Mouse (Mus musculus): ENCODE measurements at regions not wholly inside any gene's neighbourhood (a gene's known extent, or its start where the extent isn't known, plus 50 kb on each side); places are given as distances from the start of the nearest gene placed in this dataset.
"Not testable (repeated sequence)": the region's sequence is repeated elsewhere in the genome, so short reads cannot be mapped to it uniquely, and the experiment has no call there.

GRCm38 (mm10) chr12:11037951-11038350, 112.9 kb downstream of the Kcns3 start:
- Histone ChIP-seq H3K36me3 (no peaks in the 10 kb centered on the region), H3K9ac (no peak overlapping the region), H3K4me3 (no peak overlapping the region), H3K4me1 (no peaks in the 10 kb centered on the region), H3K27ac (no peak overlapping the region), H3K27me3 (no peaks in the 10 kb centered on the region), H3K4me2 (no peak overlapping the region), H3K9me3 (no peaks in the 10 kb centered on the region)
- ATAC-seq (ENCODE audit: borderline replicate concordance, extremely low read depth, low FRiP score, low TSS enrichment): no peak
- WGBS: 86% methylated on average over 4 of the region's 4 CpGs

GRCm38 (mm10) chr12:11020571-11021545, 130.0 kb downstream of the Kcns3 start:
- Histone ChIP-seq H3K4me1 (peaks cover 5% of the 10 kb centered on the region; the same call in 1 of the 2 replicates), H3K9ac (no peak overlapping the region), H3K27me3 (no peaks in the 10 kb centered on the region), H3K4me2 (no peak overlapping the region), H3K4me3 (no peak overlapping the region), H3K36me3 (no peaks in the 10 kb centered on the region), H3K27ac (no peak overlapping the region), H3K9me3 (no peaks in the 10 kb centered on the region)
- 50% methylated on average over 11 of the region's 11 CpGs for WGBS
- ATAC-seq (ENCODE audit: borderline replicate concordance, extremely low read depth, low FRiP score, low TSS enrichment): peak; percentile 72; the same call in 1 of the 2 replicates

GRCm38 (mm10) chr12:11011159-11011558, 139.7 kb downstream of the Kcns3 start:
- no peaks in the 10 kb centered on the region for H3K27me3 ChIP-seq
- no peak overlapping the region for H3K4me2 ChIP-seq
- no peak for ATAC-seq (ENCODE audit: borderline replicate concordance, extremely low read depth, low FRiP score, low TSS enrichment)
- H3K27ac ChIP-seq: no peak overlapping the region
- no peak overlapping the region for H3K9ac ChIP-seq
- H3K4me1 ChIP-seq: no peaks in the 10 kb centered on the region
- no peaks in the 10 kb centered on the region for H3K9me3 ChIP-seq
- no peaks in the 10 kb centered on the region for H3K36me3 ChIP-seq
- no peak overlapping the region for H3K4me3 ChIP-seq
- WGBS: 73% methylated on average over 1 of the region's 1 CpGs

GRCm38 (mm10) chr12:10984295-10984694, 166.6 kb downstream of the Kcns3 start:
- Histone ChIP-seq H3K36me3 (no peaks in the 10 kb centered on the region), H3K4me1 (no peaks in the 10 kb centered on the region), H3K27ac (no peak overlapping the region), H3K4me2 (no peak overlapping the region), H3K9me3 (no peaks in the 10 kb centered on the region), H3K4me3 (no peak overlapping the region), H3K27me3 (no peaks in the 10 kb centered on the region), H3K9ac (no peak overlapping the region)
- ATAC-seq (ENCODE audit: borderline replicate concordance, extremely low read depth, low FRiP score, low TSS enrichment): no peak
- WGBS: 47% methylated on average over 3 of the region's 3 CpGs

GRCm38 (mm10) chr12:10949184-10949583, 201.7 kb downstream of the Kcns3 start:
- ATAC-seq (ENCODE audit: borderline replicate concordance, extremely low read depth, low FRiP score, low TSS enrichment): no peak

GRCm38 (mm10) chr12:10941064-10941463, 209.8 kb downstream of the Kcns3 start:
- H3K27me3 ChIP-seq: no peaks in the 10 kb centered on the region
- no peak overlapping the region for H3K9ac ChIP-seq
- H3K4me3 ChIP-seq: no peak overlapping the region
- ATAC-seq (ENCODE audit: borderline replicate concordance, extremely low read depth, low FRiP score, low TSS enrichment): no peak
- 36% methylated on average over 3 of the region's 3 CpGs for WGBS
- no peak overlapping the region for H3K27ac ChIP-seq
- no peaks in the 10 kb centered on the region for H3K9me3 ChIP-seq
- H3K4me1 ChIP-seq: no peaks in the 10 kb centered on the region
- no peak overlapping the region for H3K4me2 ChIP-seq
- no peaks in the 10 kb centered on the region for H3K36me3 ChIP-seq

More at GRCm38 (mm10) chr12:10949184-10949583, 201.7 kb downstream of the Kcns3 start:
- H3K9me3 ChIP-seq: no peaks in the 10 kb centered on the region
- H3K9ac ChIP-seq: no peak overlapping the region
- H3K36me3 ChIP-seq: no peaks in the 10 kb centered on the region
- H3K4me3 ChIP-seq: no peak overlapping the region
- 24% methylated on average over 5 of the region's 5 CpGs for WGBS
- H3K4me1 ChIP-seq: no peaks in the 10 kb centered on the region
- no peak overlapping the region for H3K4me2 ChIP-seq
- no peak overlapping the region for H3K27ac ChIP-seq
- no peaks in the 10 kb centered on the region for H3K27me3 ChIP-seq

- not testable (repeated sequence) for ATAC-seq (ENCODE audit: borderline replicate concordance, extremely low read depth, low FRiP score, low TSS enrichment); H3K36me3 ChIP-seq; H3K27ac ChIP-seq; H3K4me1 ChIP-seq; H3K9ac ChIP-seq; H3K27me3 ChIP-seq; H3K4me2 ChIP-seq; H3K4me3 ChIP-seq; H3K9me3 ChIP-seq
- 84% methylated on average over 9 of the region's 14 CpGs for WGBS
These were observed 250.8 kb downstream of the Kcns3 start for GRCm38 (mm10) chr12:10900054-10900453.

GRCm38 (mm10) chr12:10878791-10879190, 272.1 kb downstream of the Kcns3 start:
- ATAC-seq (ENCODE audit: borderline replicate concordance, extremely low read depth, low FRiP score, low TSS enrichment): no peak
- H3K4me1 ChIP-seq: no peaks in the 10 kb centered on the region

GRCm38 (mm10) chr12:10874589-10875554, 276.0 kb downstream of the Kcns3 start:
- Histone ChIP-seq H3K9me3 (no peaks in the 10 kb centered on the region), H3K4me2 (no peak overlapping the region), H3K36me3 (no peaks in the 10 kb centered on the region), H3K9ac (no peak overlapping the region), H3K4me3 (no peak overlapping the region), H3K27me3 (no peaks in the 10 kb centered on the region), H3K27ac (no peak overlapping the region), H3K4me1 (no peaks in the 10 kb centered on the region)
- no peak for ATAC-seq (ENCODE audit: borderline replicate concordance, extremely low read depth, low FRiP score, low TSS enrichment)
- 59% methylated on average over 9 of the region's 9 CpGs for WGBS

More at GRCm38 (mm10) chr12:10878791-10879190, 272.1 kb downstream of the Kcns3 start:
- Histone ChIP-seq H3K9ac (no peak overlapping the region), H3K4me2 (no peak overlapping the region), H3K9me3 (no peaks in the 10 kb centered on the region), H3K27me3 (no peaks in the 10 kb centered on the region), H3K27ac (no peak overlapping the region), H3K4me3 (no peak overlapping the region), H3K36me3 (no peaks in the 10 kb centered on the region)

- Histone ChIP-seq H3K4me2 (no peak overlapping the region), H3K27ac (no peak overlapping the region), H3K9ac (no peak overlapping the region), H3K27me3 (no peaks in the 10 kb centered on the region), H3K4me3 (no peak overlapping the region), H3K4me1 (no peaks in the 10 kb centered on the region), H3K9me3 (no peaks in the 10 kb centered on the region), H3K36me3 (no peaks in the 10 kb centered on the region)
- 67% methylated on average over 4 of the region's 4 CpGs for WGBS
- no peak for ATAC-seq (ENCODE audit: borderline replicate concordance, extremely low read depth, low FRiP score, low TSS enrichment)
These were observed 277.0 kb downstream of the Kcns3 start for GRCm38 (mm10) chr12:10873716-10874401.

Data from lung, embryonic 15.5 days (tissue).